Mouse (Mus musculus) gastrocnemius, adult 2 months (tissue): Measurements from ENCODE around the gene Gm49388. TPM values are rescaled to one million over a fixed set of nuclear protein-coding genes. Genes with fewer than 3 reads are reported as not detected.

Source experiments
- DNase-seq: peaks from one replicate; pipeline ENCODE4 v3.0.0; 2022
- H3K27ac ChIP-seq: fragments of 200-600 bp; 2 replicates; pipeline ENCODE4 v1.8.1; 2022; ENCODE audit warnings: mild to moderate bottlenecking
- H3K4me3 ChIP-seq: fragments of 200-600 bp; 2 replicates; pipeline ENCODE4 v1.8.1; 2022; ENCODE audit warnings: mild to moderate bottlenecking, moderate library complexity
- CTCF ChIP-seq: fragments of 200-600 bp; IDR thresholded peaks from 2 replicates; pipeline ENCODE4 v1.8.1; 2022; ENCODE audit warnings: antibody characterized with exemption, mild to moderate bottlenecking, moderate library complexity
- intact Hi-C: fragments of 180-260 bp; cut with DNase I; formaldehyde crosslinking; loops from one replicate; pipeline ENCODE4 v1.15.1; 2025
- long read RNA-seq, 2 experiments: library from polyadenylated mRNA; stranded (forward); transcript quantifications; one replicate each; pipeline ENCODE4 v2.0.0; 2021
- total RNA-seq, 2 experiments: library from RNA; stranded (reverse); gene quantifications; 2 replicates each; pipeline ENCODE4 v1.2.3; 2021

The Gm49388 gene
- 1 to 10 TPM; 1.9 to 2.1 TPM for total RNA-seq
- long read RNA-seq, experiment 1, partial matches to known transcripts: 1 of 2 reads
- long read RNA-seq, experiment 1, other reads (novel, unspliced or antisense): 1 of 2 reads
- long read RNA-seq, experiment 2, partial matches to known transcripts: 0 of 2 reads
- long read RNA-seq, experiment 2, other reads (novel, unspliced or antisense): 2 of 2 reads

DNA sequence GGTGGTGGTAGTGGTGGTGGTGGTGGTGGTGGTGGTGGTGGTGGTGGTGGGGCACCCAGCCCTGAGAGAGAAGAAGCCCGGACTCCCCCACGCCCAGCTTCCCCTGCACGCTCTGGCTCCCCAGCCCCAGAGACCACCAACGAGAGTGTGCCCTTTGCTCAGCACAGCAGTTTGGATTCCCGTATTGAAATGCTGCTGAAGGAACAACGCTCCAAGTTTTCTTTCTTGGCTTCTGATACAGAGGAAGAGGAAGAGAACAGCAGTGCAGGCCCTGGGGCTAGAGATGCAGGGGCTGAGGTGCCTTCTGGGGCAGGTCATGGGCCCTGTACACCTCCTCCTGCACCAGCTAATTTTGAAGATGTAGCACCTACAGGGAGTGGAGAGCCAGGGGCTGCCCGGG, at the start of gene Gm49388:
Gene Gm49388, plus strand, starts transcription at position 301 of the 400 bp plus-strand sequence.
- H3K4me3 ChIP-seq: no peak within 1 kb of the TSS
- H3K27ac ChIP-seq: no peak within 1 kb of the TSS
- no peak for DNase-seq
- no peak for TF ChIP-seq CTCF
- intact Hi-C loops: no loop called here

DNA sequence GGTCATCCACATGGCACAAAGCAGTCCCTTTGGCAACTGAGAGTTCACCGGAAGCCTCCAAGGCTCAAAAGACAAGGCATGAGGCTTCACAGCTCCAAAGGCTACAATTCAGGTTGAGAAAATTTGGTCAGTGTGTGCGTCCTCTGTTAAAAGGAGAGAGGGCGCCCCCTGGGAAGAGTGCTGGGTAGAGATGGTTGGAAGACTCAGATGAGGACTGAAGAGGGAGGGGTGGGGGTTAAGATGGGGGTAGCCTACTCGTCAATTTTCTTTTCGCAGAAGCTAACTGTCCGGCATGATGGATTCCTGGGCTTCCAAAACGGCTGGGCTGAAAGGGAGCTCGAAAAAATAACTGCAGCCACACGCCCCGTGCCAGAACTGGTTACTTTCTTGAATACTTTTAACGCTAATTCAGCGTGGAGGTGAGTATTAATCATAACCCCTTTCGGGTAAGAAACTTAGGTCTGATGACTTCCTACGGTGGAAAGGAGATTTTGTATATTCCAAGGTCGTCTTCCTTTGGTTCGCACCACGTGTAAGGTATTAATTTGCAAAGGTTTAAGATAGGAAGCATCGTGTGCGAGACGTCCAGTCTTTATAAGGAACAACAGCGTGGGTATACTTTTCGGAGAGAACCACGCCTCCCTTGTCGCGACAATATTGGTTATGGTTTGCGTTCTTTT, 40.9 kb upstream of the Gm49388 start, which contains the start of gene Fbxl19:
Gene Fbxl19, plus strand, starts transcription at position 178 of the 680 bp plus-strand sequence.
- TF ChIP-seq CTCF: peak; percentile 62
- Histone ChIP-seq H3K4me3 (peak within 1 kb of the TSS; percentile 80), H3K27ac (peak within 1 kb of the TSS; percentile 89)
- peak; percentile 76 for DNase-seq
- intact Hi-C loops: loop anchor here (1.0 kb wide), 2 partner anchors 31 to 69 kb away; no protein-coding TSS in a partner anchor

DNA sequence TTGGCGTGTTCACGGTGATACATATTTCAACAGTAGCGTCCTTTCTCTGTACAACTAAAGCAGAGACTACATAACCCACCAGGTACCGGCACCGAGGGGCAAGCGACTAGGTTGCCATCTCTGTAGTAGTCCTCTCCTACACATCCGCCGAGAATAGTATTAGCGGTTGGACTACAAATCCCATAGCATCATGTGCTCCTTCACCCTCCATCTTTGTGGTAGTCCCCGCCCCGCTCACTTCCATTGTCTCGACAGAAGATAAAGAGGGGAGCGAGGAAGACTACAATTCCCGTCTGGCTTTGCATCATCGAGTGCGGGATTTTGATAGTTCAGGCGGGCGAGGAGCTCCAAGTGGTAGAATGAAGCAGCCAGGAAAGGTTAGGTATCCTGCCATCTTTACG, 40.2 kb upstream of the Gm49388 start:
- no peak for TF ChIP-seq CTCF
- DNase-seq: peak; percentile 93
- Histone ChIP-seq H3K4me3 (peak overlapping the region; percentile 80), H3K27ac (peak overlapping the region; percentile 89)
- intact Hi-C loops: no loop called here

DNA sequence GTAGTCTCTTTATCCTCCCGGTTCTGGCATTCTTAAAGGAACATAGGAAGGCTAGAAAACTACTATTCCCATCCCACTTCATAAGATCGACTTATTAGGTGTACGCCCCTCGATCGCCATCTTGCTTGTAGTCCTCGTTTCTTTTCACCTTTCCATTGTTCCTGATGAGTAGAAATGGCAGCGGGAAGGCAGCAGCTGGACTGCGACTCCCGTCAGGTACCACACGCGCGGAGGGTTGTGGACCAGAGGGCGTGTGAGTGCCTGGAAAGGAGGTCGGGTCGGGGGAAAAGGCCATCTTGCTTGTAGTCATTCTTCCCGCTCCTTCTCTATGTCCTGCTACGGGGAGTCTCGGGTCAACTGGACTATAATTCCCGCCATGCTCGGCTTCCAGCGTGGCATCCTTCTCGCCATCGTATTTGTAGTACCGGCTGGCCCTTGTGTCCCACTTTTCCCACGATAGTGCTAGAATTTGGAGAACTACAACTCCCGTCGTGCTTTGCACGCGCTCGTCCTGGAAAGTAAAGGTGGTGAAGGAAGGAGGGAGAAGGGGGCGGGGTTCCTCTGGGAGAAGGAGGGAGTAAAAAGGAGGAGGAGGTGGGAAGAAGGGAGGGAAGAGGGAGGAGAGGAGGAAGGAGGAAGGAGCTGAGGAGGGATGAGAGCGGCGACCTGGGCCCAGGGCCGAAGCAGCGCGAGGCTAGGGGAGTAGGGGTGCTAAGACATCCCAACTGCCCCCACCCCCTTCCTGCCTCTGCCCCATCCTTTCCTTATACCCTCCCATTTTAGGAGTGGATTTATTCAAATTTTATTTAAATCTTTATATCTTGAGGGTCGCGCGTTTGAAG, 39.5 kb upstream of the Gm49388 start:
- no peak for TF ChIP-seq CTCF
- peak overlapping the region; percentile 89 for H3K27ac ChIP-seq
- peak; percentile 95 for DNase-seq
- peak overlapping the region; percentile 80 for H3K4me3 ChIP-seq
- intact Hi-C loops: no loop called here

DNA sequence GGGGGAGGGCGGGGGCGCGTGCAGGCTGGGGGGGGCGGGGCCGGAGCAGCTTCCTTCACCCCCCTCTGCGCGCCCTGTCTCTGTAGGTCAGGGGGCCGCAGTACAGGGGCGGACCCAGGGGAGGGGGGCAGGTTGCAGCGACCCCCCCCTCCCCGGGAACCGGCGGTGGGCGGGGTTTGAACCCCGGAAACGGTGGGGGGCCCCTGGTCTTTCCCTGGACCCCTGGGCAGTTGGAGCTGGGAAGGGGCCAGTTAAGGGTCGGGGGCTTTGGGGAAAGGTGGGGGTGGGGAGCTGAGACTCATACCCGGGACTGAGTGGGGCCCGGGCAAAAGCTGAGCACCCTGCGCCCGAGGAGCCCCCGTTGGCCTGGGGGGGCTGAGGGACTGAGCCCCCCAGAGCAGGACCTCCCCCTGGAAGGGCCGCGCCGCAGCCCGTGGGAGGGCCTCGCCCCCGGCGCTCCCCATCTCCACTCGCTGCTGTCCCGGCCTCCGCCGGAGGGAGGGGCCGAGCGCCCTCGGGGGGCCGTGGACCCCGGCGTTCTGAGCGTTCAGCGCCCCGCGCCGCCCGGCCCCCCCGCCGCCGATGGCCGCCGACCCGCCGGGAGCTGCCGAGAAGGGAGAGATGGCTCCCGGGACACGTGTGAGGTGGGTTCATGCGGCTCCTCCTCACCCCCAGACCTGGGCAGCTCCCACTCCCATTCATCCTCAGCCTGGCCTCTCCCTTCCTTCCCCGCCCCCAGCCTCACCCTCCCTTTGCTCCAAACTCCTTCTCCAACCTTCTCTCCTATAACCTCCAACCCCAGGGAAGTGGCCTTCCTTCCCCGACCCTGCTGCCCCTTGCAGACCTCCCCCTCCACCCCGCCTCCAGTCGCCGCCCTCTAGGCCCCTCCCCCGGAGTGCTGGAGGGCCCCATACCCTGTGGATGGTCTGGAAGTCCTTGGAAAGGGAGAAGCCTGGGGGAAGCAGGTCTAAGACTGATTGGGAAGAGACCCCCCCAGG, 38.6 kb upstream of the Gm49388 start:
- Histone ChIP-seq H3K27ac (peak overlapping the region; percentile 89), H3K4me3 (peak overlapping the region; percentile 80)
- DNase-seq: peak; percentile 63
- intact Hi-C loops: no loop called here
- no peak for TF ChIP-seq CTCF

DNA sequence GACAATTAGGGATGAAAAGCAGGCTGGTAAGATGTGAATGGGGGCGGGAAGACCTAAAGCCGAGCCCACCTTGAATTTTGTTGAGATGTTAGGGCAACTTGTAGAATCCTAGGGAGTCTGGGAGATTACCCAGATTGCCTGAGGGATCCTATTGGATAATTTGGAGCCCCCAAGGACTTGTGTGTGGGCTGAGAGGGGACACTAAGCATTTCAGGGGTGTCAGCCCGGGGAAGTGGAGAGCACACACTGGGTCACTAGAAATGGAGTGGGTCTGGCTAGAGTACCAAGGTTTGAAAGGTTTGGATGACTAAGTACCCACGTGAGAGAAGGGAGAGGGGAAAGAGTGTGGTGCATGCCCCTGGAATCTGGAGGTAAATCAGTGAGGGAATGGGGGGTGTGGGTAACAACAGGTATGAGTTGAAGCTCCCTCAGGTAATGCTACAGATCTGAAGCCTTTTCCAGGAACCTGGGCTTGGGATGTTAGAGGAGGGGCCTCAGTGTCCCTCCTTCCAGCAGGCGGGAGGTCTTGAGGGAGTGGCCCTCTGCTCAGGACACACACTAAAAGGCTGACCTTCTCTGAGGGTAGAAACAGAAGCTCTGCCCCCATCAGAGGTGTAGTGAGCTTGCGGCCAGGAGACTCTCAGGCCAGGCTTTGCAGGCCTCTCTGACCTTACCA, 37.7 kb upstream of the Gm49388 start:
- DNase-seq: no peak
- no peak for TF ChIP-seq CTCF
- H3K27ac ChIP-seq: no peak overlapping the region
- peak overlapping the region; percentile 80 for H3K4me3 ChIP-seq
- intact Hi-C loops: no loop called here

DNA sequence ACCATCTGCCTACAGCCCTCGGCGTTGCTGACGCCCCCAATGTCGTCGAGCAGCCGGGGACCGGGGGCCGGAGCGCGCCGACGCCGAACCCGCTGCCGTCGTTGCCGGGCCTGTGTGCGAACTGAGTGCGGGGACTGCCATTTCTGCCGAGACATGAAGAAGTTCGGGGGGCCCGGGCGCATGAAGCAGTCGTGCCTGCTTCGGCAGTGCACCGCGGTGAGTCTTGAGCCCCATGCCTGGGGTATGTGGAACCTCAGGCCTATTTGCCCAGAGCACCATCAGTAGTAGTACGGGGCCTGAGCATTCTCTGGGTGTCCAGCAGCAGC, 37.2 kb upstream of the Gm49388 start:
- Histone ChIP-seq H3K4me3 (no peak overlapping the region), H3K27ac (no peak overlapping the region)
- TF ChIP-seq CTCF: no peak
- intact Hi-C loops: no loop called here
- DNase-seq: no peak

DNA sequence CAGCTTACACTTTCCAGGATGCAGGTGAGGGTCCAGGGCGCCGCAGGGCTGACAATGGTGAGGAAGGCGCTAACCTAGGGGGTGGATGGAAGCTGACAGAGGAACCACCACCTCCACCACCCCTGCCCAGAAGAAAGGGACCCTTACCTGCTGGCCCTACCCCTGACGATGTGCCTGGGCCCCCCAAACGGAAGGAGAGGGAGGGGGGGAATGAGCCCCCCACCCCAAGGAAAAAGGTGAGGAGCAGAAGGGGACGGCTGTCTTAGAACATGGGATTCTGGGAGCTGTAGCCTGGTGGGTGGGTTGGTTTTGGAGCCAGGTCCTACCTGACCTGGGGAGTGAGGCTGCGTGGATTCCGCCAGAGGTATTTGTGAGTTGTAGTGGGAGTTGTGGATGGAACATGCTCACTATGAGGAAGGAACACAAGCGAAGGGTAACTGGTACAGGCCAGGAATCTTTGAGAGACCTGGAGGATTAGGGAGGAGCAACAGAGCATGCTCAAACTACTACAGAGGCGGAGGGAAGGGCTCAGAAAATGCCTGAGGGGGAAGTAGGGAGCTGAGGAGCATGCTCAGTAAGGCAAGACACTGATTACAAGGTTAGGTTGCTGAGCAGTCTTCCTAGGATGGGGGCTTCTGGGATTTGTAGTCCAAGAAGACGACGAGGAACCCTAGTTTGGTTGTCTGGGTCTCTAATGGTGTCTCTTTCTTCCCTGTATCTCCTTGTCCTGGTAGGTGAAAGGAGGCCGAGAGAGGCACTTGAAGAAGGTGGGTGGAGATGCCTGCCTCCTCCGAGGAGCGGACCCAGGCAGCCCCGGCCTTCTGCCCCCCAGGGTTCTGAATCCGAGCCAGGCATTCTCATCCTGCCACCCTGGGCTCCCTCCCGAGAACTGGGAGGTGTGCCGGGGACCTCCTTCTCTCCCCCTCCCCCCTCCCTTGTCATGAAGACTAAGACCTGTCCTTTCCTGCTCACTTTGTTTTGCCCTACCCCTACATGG, 35.0 kb upstream of the Gm49388 start:
- TF ChIP-seq CTCF: no peak
- intact Hi-C loops: no loop called here
- Histone ChIP-seq H3K27ac (no peak overlapping the region), H3K4me3 (0 out of 2 replicates have a peak overlapping the region, but pooled peaks have one; percentile 21)
- DNase-seq: no peak

DNA sequence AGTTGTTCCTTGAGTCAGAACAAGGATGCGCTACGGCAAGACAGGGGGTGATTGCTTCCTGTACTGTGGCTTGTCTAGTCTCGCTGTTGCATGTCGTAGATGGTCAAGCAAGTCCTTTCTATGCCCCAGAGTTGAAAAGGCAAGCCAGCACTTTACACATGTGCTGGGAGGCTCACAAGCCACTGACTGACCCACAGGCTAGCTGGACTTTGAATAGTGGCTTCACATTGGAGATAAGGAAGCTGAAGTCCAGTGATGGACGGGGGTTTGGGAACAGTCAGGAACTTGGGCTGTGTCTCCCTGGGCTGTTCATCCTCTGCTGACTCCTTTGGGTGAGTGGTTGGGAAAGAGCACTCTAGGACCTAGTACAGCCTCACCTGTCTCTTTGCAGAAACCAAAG, 33.8 kb upstream of the Gm49388 start:
- no peak overlapping the region for H3K27ac ChIP-seq
- TF ChIP-seq CTCF: no peak
- DNase-seq: no peak
- H3K4me3 ChIP-seq: no peak overlapping the region
- intact Hi-C loops: no loop called here

DNA sequence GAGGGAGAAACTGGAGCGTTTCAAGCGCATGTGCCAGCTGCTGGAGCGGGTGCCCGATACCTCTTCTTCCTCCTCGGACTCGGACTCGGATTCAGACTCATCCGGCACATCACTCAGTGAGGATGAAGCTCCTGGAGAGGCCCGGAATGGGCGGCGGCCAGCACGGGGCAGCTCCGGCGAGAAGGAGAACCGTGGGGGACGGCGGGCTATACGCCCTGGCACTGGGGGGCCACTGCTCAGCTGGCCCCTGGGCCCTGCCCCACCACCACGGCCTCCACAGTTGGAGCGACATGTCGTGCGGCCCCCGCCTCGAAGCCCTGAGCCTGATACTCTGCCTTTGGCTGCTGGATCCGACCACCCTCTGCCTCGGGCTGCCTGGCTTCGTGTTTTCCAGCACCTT, 33.3 kb upstream of the Gm49388 start:
- DNase-seq: no peak
- Histone ChIP-seq H3K4me3 (no peak overlapping the region), H3K27ac (no peak overlapping the region)
- intact Hi-C loops: no loop called here
- no peak for TF ChIP-seq CTCF
